Mouse (Mus musculus) CH12.LX (cell line): Measurements from ENCODE around the gene Syngr2. TPM values are rescaled to one million over a fixed set of nuclear protein-coding genes. Genes with fewer than 3 reads are reported as not detected.
A peak's percentile ranks its signal among the peaks of the same experiment; 100 is the strongest.
"Not testable (repeated sequence)": the region's sequence is repeated elsewhere in the genome, so short reads cannot be mapped to it uniquely, and the experiment has no call there.

Source experiments
- DNase-seq: peaks from one replicate; pipeline ENCODE4 v3.0.0-alpha.2; 2013; ENCODE audit errors: extremely low read depth
- H3K27ac ChIP-seq: 2 replicates; pipeline ENCODE4 v1.5.1; 2012; ENCODE audit warnings: low read depth, mild to moderate bottlenecking, control low read depth, moderate library complexity; ENCODE audit not compliant: insufficient read depth
- H3K27me3 ChIP-seq: replicated peaks from 2 replicates; pipeline ENCODE3; 2012; ENCODE audit warnings: inconsistent platforms
- H3K36me3 ChIP-seq, 2 experiments: replicated peaks in 1 of 2; 2 replicates each; pipeline versions ENCODE3 to v1.6.1; 2012; ENCODE audit warnings: inconsistent platforms in 1 of 2, low read length in 1 of 2, mild to moderate bottlenecking in 1 of 2, mixed read lengths in 1 of 2, moderate library complexity in 1 of 2; ENCODE audit not compliant: control insufficient read depth in 1 of 2, insufficient read depth in 1 of 2
- H3K4me1 ChIP-seq, 2 experiments: 2 replicates each; pipeline ENCODE4 v1.6.1; 2012; ENCODE audit warnings: inconsistent platforms in 1 of 2, moderate library complexity in 1 of 2; ENCODE audit not compliant: insufficient read depth in 2 of 2, control insufficient read depth in 1 of 2
- H3K4me2 ChIP-seq: 2 replicates; pipeline ENCODE4 v1.6.1; 2012; ENCODE audit warnings: low read depth, mild to moderate bottlenecking, control low read depth; ENCODE audit not compliant: poor library complexity, insufficient read depth, severe bottlenecking
- H3K4me3 ChIP-seq, 3 experiments: fragments of 150-350 bp in 1 of 3; sonication (generic) in 1 of 3; replicated peaks in 1 of 3; 2 replicates each; pipeline versions ENCODE3 to v1.5.1; 2011 to 2012; ENCODE audit warnings: low read depth in 2 of 3, low read length in 2 of 3, mild to moderate bottlenecking in 2 of 3, moderate library complexity in 2 of 3, control low read depth in 1 of 3, improper control_type of control experiment in 1 of 3, inconsistent platforms in 1 of 3, mixed read lengths in 1 of 3; ENCODE audit not compliant: poor library complexity in 1 of 3
- H3K79me2 ChIP-seq: replicated peaks from 2 replicates; pipeline ENCODE4 v1.6.1; 2012; ENCODE audit warnings: mild to moderate bottlenecking, moderate library complexity; ENCODE audit not compliant: control insufficient read depth, poor library complexity, insufficient read depth, severe bottlenecking; ENCODE audit errors: extremely low read depth
- H3K9ac ChIP-seq: 2 replicates; pipeline ENCODE4 v1.6.1; 2012; ENCODE audit warnings: low read depth, mild to moderate bottlenecking, control low read depth, moderate library complexity; ENCODE audit not compliant: insufficient read depth
- H3K9me3 ChIP-seq: replicated peaks from 2 replicates; pipeline ENCODE3; 2012; ENCODE audit warnings: low read length, inconsistent platforms, mixed read lengths
- CHD2 ChIP-seq: IDR thresholded peaks from 2 replicates; pipeline ENCODE4 v1.6.1; 2011; ENCODE audit warnings: low read length, improper control_type of control experiment
- ELF1 ChIP-seq: IDR thresholded peaks from 2 replicates; pipeline ENCODE4 v1.6.1; 2014; ENCODE audit warnings: low read depth, mild to moderate bottlenecking, inconsistent platforms, low read length, improper control_type of control experiment
- KAT2A ChIP-seq: IDR thresholded peaks from 2 replicates; pipeline ENCODE4 v1.6.1; 2012; ENCODE audit warnings: low read length, improper control_type of control experiment, inconsistent platforms; ENCODE audit not compliant: insufficient replicate concordance
- MAFK ChIP-seq: IDR thresholded peaks from 2 replicates; pipeline ENCODE4 v1.6.1; 2011; ENCODE audit warnings: low read length, improper control_type of control experiment; ENCODE audit not compliant: insufficient replicate concordance
- MAX ChIP-seq: IDR thresholded peaks from 2 replicates; pipeline ENCODE4 v1.6.1; 2011; ENCODE audit warnings: low read length, improper control_type of control experiment
- MEF2A ChIP-seq: IDR thresholded peaks from 2 replicates; pipeline ENCODE4 v1.6.1; 2014; ENCODE audit warnings: low read depth, mild to moderate bottlenecking, inconsistent platforms, low read length, improper control_type of control experiment, borderline replicate concordance
- POLR2A ChIP-seq: IDR thresholded peaks from 2 replicates; pipeline ENCODE4 v1.6.1; 2011; ENCODE audit warnings: low read depth, mild to moderate bottlenecking, improper control_type of control experiment, low read length
- POLR2AphosphoS2 ChIP-seq: IDR thresholded peaks from 2 replicates; pipeline ENCODE4 v1.6.1; 2011; ENCODE audit warnings: low read depth, low read length, improper control_type of control experiment
- ZMIZ1 ChIP-seq: IDR thresholded peaks from 2 replicates; pipeline ENCODE4 v1.6.1; 2012; ENCODE audit warnings: low read depth, mild to moderate bottlenecking, inconsistent platforms, low read length, improper control_type of control experiment
- dilution Hi-C: fragments of 300-500 bp; cut with MboI; formaldehyde crosslinking; loops from 2 replicates; pipeline ENCODE4 v1.14.3; 2020; ENCODE audit warnings: low sequenced_read_pairs; ENCODE audit not compliant: extremely low pct_unique_long_range_greater_than_20kb, extremely low pct_ligation_motif_present
- in situ Hi-C: fragments of 300-500 bp; cut with MboI; formaldehyde crosslinking; loops from 3 replicates; pipeline ENCODE4 v1.14.3; 2019; ENCODE audit warnings: low sequenced_read_pairs, low pct_ligation_motif_present, low pct_unique_long_range_greater_than_20kb, mixed read lengths
- polyA plus RNA-seq: library from polyadenylated mRNA; unstranded; fragments of >175 nt; gene quantifications from 2 replicates; pipeline ENCODE4 v1.2.1, GENCODE M21; 2012; ENCODE audit warnings: low read depth; ENCODE audit not compliant: insufficient read length
- total RNA-seq, 2 experiments: library from RNA; depleted of rRNA; stranded (reverse); fragments of 300-350 nt in 1 of 2; fragments of >200 nt in 1 of 2; gene quantifications; 2 replicates each; pipeline ENCODE4 v1.2.3; 2012 to 2014

Syngr2 gene
- total and polyA plus RNA-seq, 3 experiments = 409 to 654 (median 553) TPM

DNA sequence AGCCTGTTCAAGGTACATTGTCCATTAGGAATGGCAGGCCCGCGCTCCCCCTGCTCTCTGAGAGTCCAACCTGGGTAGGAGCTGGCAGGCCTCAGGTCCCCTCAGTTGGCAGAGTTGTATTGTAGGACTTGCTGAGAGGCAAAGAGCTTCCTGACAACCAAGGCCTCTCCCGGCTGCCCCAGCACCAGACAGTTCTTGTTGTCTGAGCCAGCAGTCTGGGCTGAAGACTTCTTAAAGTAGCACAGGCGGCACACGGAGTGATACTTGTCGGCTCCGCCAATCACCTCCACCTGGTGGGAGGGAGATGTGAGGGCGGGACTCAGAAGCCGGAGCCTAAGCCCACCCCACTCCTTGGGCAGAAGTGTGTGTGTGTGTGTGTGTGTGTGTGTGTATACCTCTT is 6.4 kb downstream of the Syngr2 start:
- DNase-seq, H3K27me3 ChIP-seq, H3K4me3 ChIP-seq, H3K27ac ChIP-seq, H3K9me3 ChIP-seq, dilution Hi-C loops, H3K9ac ChIP-seq, H3K4me2 ChIP-seq, in situ Hi-C loops: not testable (repeated sequence)
- peaks cover 90 to 96% of the 10 kb centered on the region in 2 experiments for H3K36me3 ChIP-seq
- TF ChIP-seq POLR2A (0 out of 2 replicates have a peak, but pooled peaks have one; percentile 11), CHD2 (0 out of 2 replicates have a peak, but pooled peaks have one; percentile 18)
- H3K79me2 ChIP-seq = peaks cover 52% of the 10 kb centered on the region
- H3K4me1 ChIP-seq = peaks cover 20 to 95% of the 10 kb centered on the region in 2 experiments

- no peak overlapping the region for H3K4me2 ChIP-seq
- H3K27ac ChIP-seq = no peak overlapping the region
- H3K36me3 ChIP-seq = peaks cover 93 to 96% of the 10 kb centered on the region in 2 experiments
- H3K4me1 ChIP-seq = peaks cover 16 to 95% of the 10 kb centered on the region in 2 experiments
- H3K79me2 ChIP-seq = peaks cover 46% of the 10 kb centered on the region
- no peak overlapping the region for H3K9ac ChIP-seq
- no peaks in the 10 kb centered on the region for H3K27me3 ChIP-seq
- DNase-seq = peak; percentile 51
- TF ChIP-seq KAT2A = no peak
- peak; percentile 16; the same call in 1 of the 2 replicates for TF ChIP-seq POLR2A
- no peak for TF ChIP-seq MAFK
- peak; percentile 64; the same call in 1 of the 2 replicates for TF ChIP-seq ZMIZ1
- peak; percentile 2; the same call in 1 of the 2 replicates for TF ChIP-seq POLR2AphosphoS2
- H3K9me3 ChIP-seq = no peaks in the 10 kb centered on the region
- dilution Hi-C loops = no loop called here
- no peak overlapping the region for H3K4me3 ChIP-seq
- in situ Hi-C loops = no loop called here
These were observed 7.0 kb downstream of the Syngr2 start for GRCm38 (mm10) chr11:117816389-117816996.

- dilution Hi-C loops = no loop called here
- no peaks in the 10 kb centered on the region for H3K27me3 ChIP-seq
- TF ChIP-seq MAX (peak; percentile 2; the same call in 1 of the 2 replicates), MEF2A (no peak), ZMIZ1 (peak; percentile 31; the same call in 1 of the 2 replicates), ELF1 (peak; percentile 17; the same call in 1 of the 2 replicates)
- no peak overlapping the region for H3K9ac ChIP-seq
- H3K4me1 ChIP-seq = peaks cover 3 to 96% of the 10 kb centered on the region in 2 experiments; a peak in 2 of 4 replicates
- peaks cover 38% of the 10 kb centered on the region for H3K79me2 ChIP-seq
- no peak for DNase-seq
- no peak overlapping the region for H3K4me3 ChIP-seq
- H3K9me3 ChIP-seq = no peaks in the 10 kb centered on the region
- H3K27ac ChIP-seq = no peak overlapping the region
- H3K4me2 ChIP-seq = no peak overlapping the region
- peaks cover 92 to 97% of the 10 kb centered on the region in 2 experiments for H3K36me3 ChIP-seq
- in situ Hi-C loops = no loop called here
These were observed 9.6 kb downstream of the Syngr2 start for GRCm38 (mm10) chr11:117819095-117819494.
